Mouse (Mus musculus) adrenal gland, postnatal 4 days (tissue): ENCODE results near the gene Ccl7. TPM values are rescaled to one million over a fixed set of nuclear protein-coding genes. Genes with fewer than 3 reads are reported as not detected.

ENCODE experiments used
- DNase-seq, 2 experiments: peaks; one replicate each; pipeline ENCODE4 v3.0.0; 2021 to 2022; ENCODE audit warnings: low spot score in 2 of 2, mixed read lengths in 2 of 2
- long read RNA-seq, 2 experiments: library from polyadenylated mRNA; stranded (forward); transcript quantifications; one replicate each; pipeline ENCODE4 v2.0.0; 2021
- total RNA-seq, 2 experiments: library from RNA; stranded (reverse); gene quantifications; 2 replicates each; pipeline ENCODE4 v1.2.3; 2021

Gene Ccl7
- total RNA-seq, result not detected
- long read RNA-seq, experiment 1, result 0 reads
- long read RNA-seq, experiment 2, result 0 reads

DNA sequence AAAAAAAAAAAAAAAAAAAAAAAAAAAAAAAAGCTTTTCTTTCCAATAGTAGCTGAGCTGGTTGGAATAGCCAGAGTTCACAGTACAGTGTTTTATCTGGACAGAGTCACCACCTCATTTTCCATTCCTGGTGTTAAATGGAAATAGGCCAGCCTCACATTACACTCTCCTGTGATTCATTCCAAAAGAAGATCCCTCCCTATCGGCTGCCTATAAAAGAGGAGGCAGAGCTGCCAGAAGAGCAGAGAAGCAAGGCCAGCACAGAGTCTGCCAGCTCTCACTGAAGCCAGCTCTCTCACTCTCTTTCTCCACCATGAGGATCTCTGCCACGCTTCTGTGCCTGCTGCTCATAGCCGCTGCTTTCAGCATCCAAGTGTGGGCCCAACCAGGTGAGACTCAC lies at the start of gene Ccl7:
Gene Ccl7, plus strand, starts transcription at position 242 of the 400 bp plus-strand sequence.
- DNase-seq, result no peak

- DNase-seq, result peak; percentile 54 to 60
Observed at GRCm38 (mm10) chr11:81996172-81996841, 49.2 kb upstream of the Ccl7 start.

- DNase-seq, result no peak
Observed at GRCm38 (mm10) chr11:81997085-81997484, 48.4 kb upstream of the Ccl7 start.

DNA sequence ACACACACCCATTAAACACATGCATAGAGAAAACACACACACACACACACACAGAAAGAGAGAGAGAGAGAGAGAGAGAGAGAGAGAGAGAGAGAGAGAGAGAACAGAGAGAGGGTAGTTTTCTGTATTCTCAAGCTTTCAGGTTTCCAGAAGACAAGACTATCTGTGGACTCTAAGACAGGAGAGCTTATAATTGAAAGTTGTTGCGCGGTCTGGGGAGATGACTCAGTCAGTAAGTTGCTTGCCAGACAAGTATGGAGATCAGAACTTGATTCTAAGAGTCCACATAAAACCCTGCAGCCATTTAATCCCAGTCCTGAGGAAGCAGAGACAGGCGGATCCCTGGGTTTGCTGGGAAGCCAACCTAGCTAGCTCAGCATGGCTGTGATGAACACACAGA lies 46.9 kb upstream of the Ccl7 start:
- DNase-seq, result no peak

DNA sequence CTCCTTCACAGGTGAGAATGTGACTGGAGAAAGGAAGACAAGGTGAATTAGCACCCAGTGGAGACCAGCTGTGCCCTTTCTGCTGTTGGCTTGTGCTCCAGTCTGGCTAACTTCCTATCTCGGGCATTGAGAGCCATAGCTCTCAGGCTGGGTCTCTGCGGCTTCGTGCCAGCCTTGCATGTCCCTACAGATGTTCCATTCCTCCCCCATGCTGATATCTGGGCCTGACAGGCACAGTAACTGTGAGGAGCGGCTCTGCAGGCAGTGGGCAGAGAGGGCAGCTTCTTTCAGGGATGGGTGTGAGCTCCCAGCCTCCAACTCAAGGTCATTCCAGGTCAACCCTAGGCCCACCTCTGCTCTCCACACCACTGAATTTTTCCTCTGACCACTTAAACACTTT lies 46.0 kb upstream of the Ccl7 start:
- no peak for DNase-seq

DNA sequence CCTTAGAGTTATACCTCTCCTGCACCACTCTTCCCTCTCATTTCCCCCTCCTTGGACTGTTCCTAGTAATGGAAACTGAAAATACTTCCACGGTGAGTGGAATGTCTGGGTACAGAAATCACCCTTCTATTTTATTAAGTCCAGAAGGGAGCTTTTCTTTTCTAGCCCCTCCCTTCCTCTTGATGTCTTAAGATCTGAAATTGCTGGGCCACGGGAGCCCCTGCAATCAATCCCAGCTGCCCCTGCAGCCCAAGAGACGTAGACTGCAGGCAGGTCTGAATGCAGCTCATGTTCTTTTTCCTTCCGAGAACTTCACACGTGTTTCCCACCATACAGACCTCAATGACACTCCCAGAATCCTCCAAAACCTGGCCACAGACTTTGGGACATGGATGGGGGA lies 44.9 kb upstream of the Ccl7 start:
- DNase-seq, result no peak

GRCm38 (mm10) chr11:82004810-82005209 lies 40.7 kb upstream of the Ccl7 start:
- DNase-seq, result no peak

DNA sequence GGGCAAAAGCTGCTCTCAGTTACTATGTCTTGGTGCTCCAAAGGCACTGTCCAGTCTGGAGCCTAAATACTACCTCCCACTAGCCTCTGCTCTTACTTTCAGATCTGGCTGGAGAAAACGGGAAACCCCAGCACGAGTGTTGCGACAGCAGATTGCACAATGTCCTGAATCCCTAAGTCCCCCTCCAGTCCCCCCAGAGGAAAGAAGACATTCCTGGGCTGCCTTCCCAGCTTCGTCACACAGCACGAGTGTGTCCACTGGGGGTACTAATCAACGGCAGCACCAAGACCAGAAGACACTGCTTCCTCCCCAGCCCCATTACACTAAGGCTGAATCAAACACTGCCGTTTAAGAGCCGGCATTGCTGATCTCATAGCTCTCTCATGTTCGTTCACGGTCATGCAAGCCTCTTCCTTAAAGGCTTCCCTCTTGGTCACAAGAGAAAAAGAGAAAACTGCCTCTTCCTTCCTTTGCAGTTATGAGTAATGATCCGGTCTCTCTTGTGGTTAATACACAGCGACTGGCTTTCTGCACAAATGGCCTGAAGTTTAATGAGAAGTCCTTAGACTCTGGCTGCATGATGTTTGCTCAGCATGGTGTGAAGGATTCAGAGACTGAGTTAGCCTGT lies 38.6 kb upstream of the Ccl7 start:
- DNase-seq, result peak in 1 of 2 experiments; percentile 14

DNA sequence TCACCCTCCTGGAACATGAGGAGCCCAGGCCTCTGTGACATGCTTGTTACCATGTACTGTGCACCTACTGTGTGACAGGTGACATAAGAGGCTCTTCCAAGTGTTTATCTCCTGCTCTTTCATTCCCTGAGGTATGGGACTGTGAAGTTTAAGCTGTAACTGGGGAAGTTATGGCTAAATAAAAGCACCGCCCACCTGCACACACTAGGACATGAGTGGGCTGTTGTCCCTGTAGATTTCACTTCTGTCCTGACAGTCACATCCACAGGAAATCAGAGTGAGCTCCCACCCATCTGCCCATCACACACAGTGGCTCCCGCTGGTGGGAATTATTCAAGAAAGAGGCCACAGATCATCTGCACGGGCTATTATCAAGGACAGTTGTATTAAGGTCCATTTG lies 35.4 kb upstream of the Ccl7 start:
- DNase-seq, result no peak

DNA sequence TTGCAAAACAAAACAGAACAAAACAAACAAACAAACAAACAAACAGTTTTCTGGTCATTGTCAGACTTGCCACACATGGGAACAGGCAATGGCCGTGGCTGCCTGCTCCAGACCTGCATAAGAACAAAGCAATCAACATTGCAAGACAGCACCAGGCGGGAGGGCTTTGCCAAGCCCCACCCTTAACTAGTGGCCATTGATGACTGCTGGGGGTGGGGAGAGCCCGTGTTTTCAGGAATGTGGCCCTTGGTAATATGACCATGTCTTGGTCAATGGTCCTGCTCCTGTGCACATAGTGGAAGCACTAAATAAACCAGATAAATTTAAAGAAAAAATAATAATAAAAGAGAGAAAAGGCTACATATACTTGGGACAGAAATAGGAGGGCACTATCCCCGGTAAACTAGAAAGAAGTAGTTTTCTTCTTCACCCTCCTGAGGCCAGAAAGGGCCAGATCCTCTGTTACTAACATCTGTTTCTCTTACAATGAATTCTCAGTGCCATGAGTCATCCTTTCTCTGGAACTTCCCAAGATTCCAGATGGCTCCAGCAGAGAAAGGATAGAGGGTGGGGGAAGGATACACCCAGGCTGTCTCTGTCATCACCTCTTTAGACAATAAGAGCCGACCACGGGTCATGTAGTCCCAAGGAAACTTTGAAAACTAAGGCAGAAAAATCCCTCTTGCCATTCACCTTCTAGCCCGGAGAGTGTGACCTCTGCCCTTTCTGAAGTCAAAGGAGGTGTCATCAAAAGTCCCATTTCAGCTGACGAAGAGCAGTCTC lies 33.9 kb upstream of the Ccl7 start:
- no peak for DNase-seq

DNA sequence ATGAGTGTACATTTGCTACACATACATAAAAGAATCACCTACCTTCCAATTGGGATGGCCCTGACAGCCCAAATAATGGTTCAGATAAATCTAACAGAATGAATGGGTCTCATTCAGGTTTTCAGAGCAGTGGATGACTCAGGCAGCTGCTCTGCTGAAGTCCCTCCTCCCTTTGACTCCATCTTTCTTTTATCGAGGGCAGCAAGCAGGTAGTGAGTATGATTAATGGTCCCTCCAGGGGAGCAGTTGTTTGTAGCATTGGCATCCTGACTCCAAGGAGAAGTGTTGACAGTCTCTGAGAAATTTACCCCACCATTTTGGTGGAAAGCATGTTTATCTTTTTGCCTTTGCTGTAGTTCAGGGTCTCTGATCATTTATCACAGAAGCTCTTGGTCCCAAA lies 31.8 kb upstream of the Ccl7 start:
- no peak for DNase-seq

DNA sequence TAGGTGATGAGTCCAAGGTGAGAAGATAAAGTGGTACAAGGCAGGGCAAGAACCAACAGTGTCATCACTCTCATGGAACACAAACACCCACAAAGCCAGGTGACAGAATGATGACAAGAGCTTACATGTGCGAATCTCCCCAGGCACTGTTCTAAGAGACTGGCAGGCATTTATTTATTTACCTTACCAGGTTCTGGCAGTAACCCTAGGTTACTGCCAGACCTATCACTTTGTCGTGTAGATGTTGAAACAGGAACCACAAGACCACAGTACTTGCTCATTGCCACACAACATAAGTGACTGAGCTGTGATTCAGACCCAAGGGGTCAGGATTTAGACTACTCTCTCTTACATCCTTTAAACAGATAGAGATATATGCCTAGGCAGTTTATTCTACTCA lies 30.4 kb upstream of the Ccl7 start:
- no peak for DNase-seq

DNA sequence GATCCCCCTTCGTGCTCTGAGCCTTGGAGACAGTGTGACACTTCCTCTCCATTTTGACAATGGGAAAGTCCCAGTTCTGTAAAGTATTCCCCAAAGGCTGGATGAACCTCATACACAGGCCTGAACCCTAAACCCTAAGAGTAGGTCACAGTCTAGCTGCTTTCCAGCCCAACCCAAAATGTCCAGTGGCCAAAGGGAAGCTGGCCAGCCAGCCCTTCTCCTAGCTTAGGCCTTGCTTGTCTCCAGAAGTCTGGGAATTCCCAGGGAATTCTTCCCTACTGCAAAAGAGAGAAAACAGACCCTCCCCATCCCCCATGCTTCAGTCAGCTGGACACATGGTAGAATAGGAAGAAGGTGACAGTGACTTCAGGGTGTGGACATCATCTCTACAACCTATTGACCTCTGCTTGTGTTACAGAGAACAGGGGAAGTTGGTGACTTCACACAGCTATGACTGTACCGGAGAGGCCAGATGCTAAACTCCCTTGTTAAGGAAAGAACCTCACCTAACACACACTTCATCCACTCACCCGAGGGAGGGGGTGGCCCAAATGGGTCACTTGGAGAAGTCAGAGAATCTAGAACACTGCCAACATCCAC lies 29.2 kb upstream of the Ccl7 start:
- DNase-seq, result no peak

DNA sequence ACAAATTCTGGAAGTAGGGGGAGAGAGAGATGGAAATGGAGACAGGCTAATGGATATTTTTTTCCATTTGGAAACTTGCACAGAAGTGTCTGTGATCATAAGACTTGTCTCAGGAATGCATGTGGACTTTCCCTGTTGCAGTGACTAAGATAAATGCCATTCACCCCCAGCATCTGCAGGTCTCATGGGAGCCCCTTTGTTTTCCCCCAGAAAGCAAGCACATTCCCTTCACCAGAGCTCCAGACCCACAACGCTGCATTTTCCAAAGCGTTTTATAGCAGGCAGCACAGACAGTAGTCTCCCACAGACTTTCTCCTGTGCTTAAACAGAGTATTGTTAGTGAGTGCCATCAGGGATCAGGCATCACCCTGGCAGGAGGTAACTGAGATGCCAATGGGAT lies 26.1 kb upstream of the Ccl7 start:
- no peak for DNase-seq

- no peak for DNase-seq
Observed at GRCm38 (mm10) chr11:82019793-82020192, 25.7 kb upstream of the Ccl7 start.

- DNase-seq, result no peak
Observed at GRCm38 (mm10) chr11:82021406-82021805, 24.1 kb upstream of the Ccl7 start.

GRCm38 (mm10) chr11:82022504-82023056 lies 22.9 kb upstream of the Ccl7 start:
- no peak for DNase-seq

GRCm38 (mm10) chr11:82023769-82024168 lies 21.7 kb upstream of the Ccl7 start:
- DNase-seq, result peak in 1 of 2 experiments; percentile 14

- no peak for DNase-seq
Observed at GRCm38 (mm10) chr11:82030171-82030570, 15.3 kb upstream of the Ccl7 start.

DNA sequence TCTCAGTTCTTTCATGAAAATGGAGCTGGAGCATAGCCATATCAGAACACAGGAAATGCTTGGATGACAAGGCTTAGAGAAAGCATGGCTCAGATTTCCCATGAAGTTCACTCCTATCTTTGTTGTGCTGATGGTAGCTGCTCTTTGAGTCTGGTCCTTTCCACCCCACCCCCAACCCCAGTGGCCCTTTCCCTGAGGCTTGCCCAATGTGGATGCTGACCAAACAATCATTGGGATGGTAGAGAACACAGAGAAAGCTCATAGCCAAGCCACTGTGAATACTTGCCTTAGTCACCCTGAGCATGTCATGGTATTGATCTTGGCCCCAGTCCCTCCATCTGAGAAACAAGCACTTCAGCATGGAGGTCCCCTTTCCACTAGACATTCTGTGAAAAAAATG lies 13.4 kb upstream of the Ccl7 start:
- DNase-seq, result no peak

GRCm38 (mm10) chr11:82032678-82033344 lies 12.7 kb upstream of the Ccl7 start:
- no peak for DNase-seq
